Mouse (Mus musculus) G1E-ER4 (cell line): ENCODE data around the gene Rbfox1. TPM values are rescaled to one million over a fixed set of nuclear protein-coding genes. Genes with fewer than 3 reads are reported as not detected.

ENCODE experiments used
- GATA1 ChIP-seq: IDR thresholded peaks from one replicate; pipeline ENCODE4 v1.8.0; 2012; ENCODE audit warnings: low read length, inconsistent platforms
- polyA plus RNA-seq: library from polyadenylated mRNA; stranded (reverse); fragments of >175 nt; gene quantifications from 2 replicates; pipeline ENCODE4 v1.2.3, GENCODE M21; 2012

Rbfox1 gene
- polyA plus RNA-seq, 1 experiment = not detected

GRCm38 (mm10) chr16:7228246-7228645 lies 1343.1 kb downstream of the Rbfox1 start:
- TF ChIP-seq GATA1 = no peak

DNA sequence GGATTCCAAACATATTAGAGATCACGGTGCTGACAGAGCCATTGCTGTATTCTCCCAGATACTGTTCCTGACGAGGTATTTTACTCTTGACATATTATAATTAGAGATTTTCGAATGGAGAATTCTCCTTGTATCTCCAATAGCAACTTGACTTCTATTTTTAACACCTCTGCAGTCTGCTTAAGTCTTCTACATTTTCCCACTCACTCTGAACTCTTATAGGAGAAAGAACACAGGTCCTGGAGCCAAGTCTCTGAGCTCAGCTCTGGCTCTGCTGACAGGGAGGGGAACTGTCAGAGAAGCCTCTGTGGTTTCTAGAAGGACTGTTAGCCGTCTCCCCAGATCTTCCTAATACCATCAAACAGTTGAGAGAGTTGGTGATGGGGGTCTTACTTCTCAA lies 1344.1 kb downstream of the Rbfox1 start:
- TF ChIP-seq GATA1 = no peak

- no peak for TF ChIP-seq GATA1
Measured at GRCm38 (mm10) chr16:7241627-7242026, 1356.5 kb downstream of the Rbfox1 start.

GRCm38 (mm10) chr16:7242501-7242900 lies 1357.3 kb downstream of the Rbfox1 start:
- no peak for TF ChIP-seq GATA1

GRCm38 (mm10) chr16:7244382-7244781 lies 1359.2 kb downstream of the Rbfox1 start:
- TF ChIP-seq GATA1 = no peak

- no peak for TF ChIP-seq GATA1
Measured at GRCm38 (mm10) chr16:7251696-7252095, 1366.5 kb downstream of the Rbfox1 start.

GRCm38 (mm10) chr16:7257366-7257765 lies 1372.2 kb downstream of the Rbfox1 start:
- no peak for TF ChIP-seq GATA1

- no peak for TF ChIP-seq GATA1
Measured at GRCm38 (mm10) chr16:7263261-7263660, 1378.1 kb downstream of the Rbfox1 start.

- no peak for TF ChIP-seq GATA1
Measured at GRCm38 (mm10) chr16:7265715-7266114, 1380.6 kb downstream of the Rbfox1 start.

DNA sequence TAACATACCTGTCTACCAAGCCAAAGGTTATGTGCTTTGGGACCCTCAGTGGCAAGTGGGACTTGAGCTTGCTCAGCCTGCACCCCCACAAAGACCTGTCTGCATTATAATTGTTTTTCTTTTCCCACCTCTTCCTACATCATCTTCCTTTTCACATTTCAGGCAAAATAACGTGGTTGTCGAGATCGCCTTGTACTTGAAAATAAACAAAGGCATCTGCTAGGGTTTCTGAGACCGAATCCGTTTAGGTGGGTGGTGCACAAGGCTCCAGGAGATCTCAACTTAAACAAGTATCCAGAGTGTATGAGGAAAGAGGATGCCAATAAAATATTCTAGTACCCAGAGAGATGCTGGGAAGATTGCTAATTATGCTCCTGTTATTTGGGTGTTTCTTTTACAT lies 1390.3 kb downstream of the Rbfox1 start:
- no peak for TF ChIP-seq GATA1

DNA sequence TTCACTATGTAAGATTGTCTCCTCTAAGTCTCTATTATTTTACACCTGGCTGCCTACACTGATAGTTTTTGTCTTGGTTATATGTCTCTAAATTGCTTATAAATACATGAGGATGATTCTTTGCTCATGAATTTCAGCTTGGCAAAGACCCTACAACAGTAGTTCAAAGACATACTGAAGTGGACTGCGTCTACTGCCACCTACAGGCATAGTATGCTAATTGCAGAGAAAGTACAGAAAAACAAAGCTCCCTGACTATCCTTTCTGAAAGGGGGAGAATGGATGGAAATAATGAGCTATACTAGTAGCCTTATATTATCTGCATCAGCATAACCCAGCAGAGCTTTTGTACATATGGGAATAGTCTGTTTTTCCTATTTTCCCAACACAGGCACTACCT lies 1390.7 kb downstream of the Rbfox1 start:
- TF ChIP-seq GATA1 = no peak

DNA sequence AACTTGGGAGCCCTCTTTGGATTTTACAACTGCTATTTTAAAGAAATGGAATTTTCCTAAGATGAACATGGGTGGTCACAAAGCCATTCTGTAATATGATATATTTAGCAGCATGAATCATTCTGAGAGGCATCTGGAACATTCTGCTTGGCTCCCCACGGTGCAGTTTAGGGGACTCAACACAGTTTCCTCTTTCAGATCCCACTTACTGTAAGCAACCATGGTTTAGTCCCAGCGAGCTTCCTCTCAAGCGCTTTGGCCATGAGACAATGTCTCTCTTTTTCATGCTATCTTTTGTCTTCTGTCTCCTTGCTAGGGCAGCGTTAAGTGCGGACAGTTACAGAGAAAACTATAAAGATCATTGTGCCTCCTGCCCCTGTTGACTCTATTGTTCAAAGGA lies 1394.4 kb downstream of the Rbfox1 start:
- TF ChIP-seq GATA1 = no peak

DNA sequence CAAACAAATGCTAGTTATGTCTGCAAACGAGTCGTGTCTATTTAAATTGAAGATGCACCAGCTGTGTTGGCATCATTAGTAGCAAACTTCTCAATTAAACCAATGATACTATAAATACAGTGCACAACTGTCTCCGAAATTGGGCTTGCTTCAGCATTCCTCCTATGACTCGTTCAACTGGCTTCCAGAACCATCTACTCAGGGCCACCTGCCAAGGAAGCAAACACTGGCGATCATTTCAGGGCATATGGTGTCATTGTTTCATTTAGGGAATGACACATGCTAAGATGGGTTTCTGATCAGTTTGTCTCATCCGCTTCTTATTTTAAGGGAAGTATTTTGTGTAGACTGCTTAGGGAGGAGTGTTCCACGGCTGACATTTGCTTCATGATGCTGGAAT lies 1397.1 kb downstream of the Rbfox1 start:
- TF ChIP-seq GATA1 = no peak

DNA sequence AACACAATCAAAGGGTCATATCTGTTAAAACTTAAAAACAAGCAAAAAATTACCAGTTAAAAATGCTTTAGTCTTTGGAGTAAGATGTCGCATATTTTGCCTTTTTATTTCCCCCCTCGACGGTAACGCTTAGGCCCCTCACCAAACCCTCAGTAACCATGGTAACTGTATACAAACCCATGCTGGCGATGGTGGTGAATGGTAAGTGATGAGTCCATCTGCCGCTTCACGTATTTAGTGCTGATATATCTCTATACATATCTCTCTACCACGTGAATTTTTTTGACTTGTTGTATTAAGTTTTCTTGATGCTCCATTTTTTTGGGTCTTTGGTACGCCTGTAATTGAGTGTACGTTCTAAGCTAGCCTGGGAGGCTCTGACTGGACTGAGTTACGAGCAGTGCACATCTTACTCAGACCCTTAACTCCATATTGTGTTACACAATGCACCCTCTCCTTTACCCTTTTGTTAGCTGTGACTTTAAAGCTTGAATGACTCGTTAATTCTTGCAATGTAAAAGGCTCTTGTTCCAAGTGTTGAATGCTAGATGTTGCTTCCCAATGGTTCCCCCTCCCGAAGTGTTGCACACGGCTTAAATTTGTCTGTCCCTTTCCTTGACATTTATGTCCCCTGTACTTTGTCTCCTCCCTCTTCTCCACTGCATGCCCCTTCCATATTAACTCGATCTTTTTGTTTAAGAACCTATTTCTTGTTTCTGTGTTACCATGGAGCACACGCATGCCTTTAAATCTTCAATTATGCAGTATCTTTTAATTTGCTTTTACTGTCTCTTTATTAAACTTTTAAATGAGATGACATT lies 1408.0 kb downstream of the Rbfox1 start:
- TF ChIP-seq GATA1 = no peak

GRCm38 (mm10) chr16:7302416-7302815 lies 1417.3 kb downstream of the Rbfox1 start:
- no peak for TF ChIP-seq GATA1

DNA sequence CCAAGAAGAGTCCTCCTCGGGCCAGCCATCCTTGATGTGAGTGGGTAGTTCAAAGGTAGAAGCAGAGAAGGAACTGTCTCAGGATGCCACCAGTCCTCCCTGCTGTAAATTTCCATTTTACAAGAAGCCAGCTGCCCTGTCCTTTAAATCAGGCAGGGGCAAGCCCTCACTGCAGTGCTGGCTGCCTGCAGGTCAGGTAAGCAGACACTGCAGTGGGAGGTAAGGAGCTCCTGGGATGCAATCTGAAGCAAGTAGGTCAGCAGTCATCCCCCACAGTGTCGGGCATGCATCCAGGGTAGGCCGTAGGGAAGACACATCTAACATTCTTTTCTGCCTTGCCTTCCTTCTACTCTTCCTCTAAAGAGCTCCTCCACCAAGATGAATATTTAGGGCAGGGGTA lies 1444.0 kb downstream of the Rbfox1 start:
- TF ChIP-seq GATA1 = no peak

DNA sequence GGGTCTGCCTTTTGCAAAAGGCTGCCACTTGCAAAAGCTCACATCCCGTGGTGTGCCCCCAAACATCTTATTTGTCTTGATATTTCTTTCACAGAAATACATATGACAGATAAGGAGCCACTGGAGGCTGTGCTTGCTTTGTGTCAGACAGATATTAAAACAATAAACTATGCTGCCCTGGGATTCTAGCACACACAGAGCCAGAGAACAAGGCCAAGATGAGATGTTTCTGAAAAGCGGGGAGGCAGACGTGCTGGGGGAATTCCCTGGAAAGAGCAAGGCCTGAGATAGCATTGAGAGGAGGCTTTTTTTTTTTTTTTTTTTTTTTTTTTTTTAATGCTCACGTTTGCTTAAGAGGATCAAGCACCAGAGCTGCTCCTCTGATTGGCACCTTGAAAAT lies 1456.0 kb downstream of the Rbfox1 start:
- no peak for TF ChIP-seq GATA1

GRCm38 (mm10) chr16:7345298-7345697 lies 1460.1 kb downstream of the Rbfox1 start:
- TF ChIP-seq GATA1 = no peak
